Mouse (Mus musculus) midbrain, embryonic 14.5 days (tissue): ENCODE measurements around the gene Gm26558. TPM values are rescaled to one million over a fixed set of nuclear protein-coding genes. Genes with fewer than 3 reads are reported as not detected.

Source experiments
- ATAC-seq: fragments of 200-750 bp; cut with Nextera tagmentation; 2 replicates; pipeline ENCODE4 v1.8.0; 2017; ENCODE audit warnings: moderate number of reproducible peaks, moderate library complexity; ENCODE audit not compliant: low FRiP score, low TSS enrichment
- DNase-seq: peaks from one replicate; pipeline ENCODE4 v3.0.0-alpha.2; 2015
- H3K27ac ChIP-seq: fragments of 300-500 bp; sonication (generic); replicated peaks from 2 replicates; pipeline ENCODE4 v1.5.1; 2014; ENCODE audit warnings: mild to moderate bottlenecking, low read depth, low read length, moderate library complexity
- H3K27me3 ChIP-seq: fragments of 300-500 bp; sonication (generic); 2 replicates; pipeline ENCODE4 v1.6.1; 2014; ENCODE audit warnings: low read length, control low read depth, mixed read lengths; ENCODE audit not compliant: control insufficient read depth, insufficient read depth
- H3K36me3 ChIP-seq: fragments of 300-500 bp; sonication (generic); 2 replicates; pipeline ENCODE4 v1.6.1; 2014; ENCODE audit warnings: low read length, control low read depth; ENCODE audit not compliant: control insufficient read depth, insufficient read depth
- H3K4me1 ChIP-seq: fragments of 300-500 bp; sonication (generic); 2 replicates; pipeline ENCODE4 v1.6.1; 2014; ENCODE audit warnings: mild to moderate bottlenecking, antibody characterized with exemption, low read length, control low read depth; ENCODE audit not compliant: control insufficient read depth, insufficient read depth
- H3K4me2 ChIP-seq: fragments of 300-500 bp; sonication (generic); 2 replicates; pipeline ENCODE4 v1.6.1; 2014; ENCODE audit warnings: mild to moderate bottlenecking, low read length, moderate library complexity
- H3K4me3 ChIP-seq: fragments of 300-500 bp; sonication (generic); replicated peaks from 2 replicates; pipeline ENCODE4 v1.5.1; 2014; ENCODE audit warnings: low read depth, low read length
- H3K9ac ChIP-seq: fragments of 300-500 bp; sonication (generic); replicated peaks from 2 replicates; pipeline ENCODE4 v1.6.1; 2014; ENCODE audit warnings: mild to moderate bottlenecking, low read length, moderate library complexity
- H3K9me3 ChIP-seq: fragments of 300-500 bp; sonication (generic); 2 replicates; pipeline ENCODE4 v1.6.1; 2016; ENCODE audit warnings: low read length, control low read depth, mixed read lengths; ENCODE audit not compliant: control insufficient read depth
- WGBS: fragments of 180-500 bp; shearing (Covaris S2); extraction: QIAGEN DNeasy Blood & Tissue Kit; methylation state at CpG from one replicate; pipeline ENCODE4 v1.1.7; 2014; 5-methylcytosine and 5-hydroxymethylcytosine counted together
- polyA plus RNA-seq: library from polyadenylated mRNA; unstranded; fragments of >200 nt; fragmentation: Nextera tagmentation; extraction: Ambion mirVana; gene quantifications from 2 replicates; pipeline ENCODE4 v1.2.1, GENCODE M21; 2014

Gene Gm26558
- polyA plus RNA-seq, 1 experiment from 2014 or later, result 4.3 TPM

DNA sequence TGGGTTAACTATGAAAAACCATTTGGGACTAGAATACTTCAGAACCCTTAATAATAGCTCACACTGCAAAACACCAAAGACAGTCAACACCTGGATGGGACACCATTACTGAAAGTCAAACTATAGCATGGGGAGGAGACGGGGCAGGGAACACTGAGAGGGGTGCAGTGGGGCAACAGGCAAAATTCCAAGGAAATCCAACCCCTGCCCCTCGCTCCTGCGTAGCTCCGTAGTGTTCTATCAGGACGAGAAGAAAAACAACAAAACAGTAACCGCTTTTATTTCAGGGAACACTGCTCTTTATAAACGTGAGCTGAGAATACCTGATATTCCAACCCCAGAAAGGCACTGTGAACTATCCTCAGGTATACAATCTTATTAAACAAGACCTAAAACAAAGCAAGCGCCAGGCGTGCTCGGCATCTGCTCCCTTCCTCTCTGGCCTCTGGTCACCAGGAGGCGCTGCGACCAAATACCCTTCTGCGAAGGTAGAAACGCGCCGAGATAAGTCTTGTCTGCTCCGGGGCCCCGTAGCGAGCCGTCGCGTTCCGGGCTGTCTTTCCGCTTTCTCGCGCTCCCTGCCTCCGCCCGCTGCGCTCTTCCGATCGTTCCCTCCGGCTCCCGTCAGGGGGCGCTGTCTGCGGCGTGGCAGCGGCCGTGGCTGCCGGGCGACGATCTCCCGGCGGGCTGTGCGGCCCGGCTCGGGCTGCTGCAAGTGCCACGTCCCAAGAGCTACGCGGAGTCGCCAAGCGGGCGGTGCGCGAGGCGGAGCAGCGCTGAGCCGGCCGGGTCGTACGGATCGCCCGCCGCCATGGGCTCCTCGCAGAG is 807 bp downstream of the Gm26558 start, which contains the start of gene Gorasp2:
Gene Gorasp2 (plus strand): TSS at position 690 of the 828 bp plus-strand sequence.
- Histone ChIP-seq H3K4me1 (peaks cover 11% of the 10 kb centered on the region), H3K27me3 (no peaks in the 10 kb centered on the region), H3K4me2 (peak within 1 kb of the TSS; percentile 78), H3K4me3 (peak within 1 kb of the TSS; percentile 90), H3K36me3 (no peaks in the 10 kb centered on the region), H3K27ac (peak within 1 kb of the TSS; percentile 89), H3K9me3 (no peaks in the 10 kb centered on the region), H3K9ac (peak within 1 kb of the TSS; percentile 91)
- peak; percentile 98 for DNase-seq
- 1% methylated on average over 64 of the region's 64 CpGs for WGBS
- peak; percentile 96 for ATAC-seq

DNA sequence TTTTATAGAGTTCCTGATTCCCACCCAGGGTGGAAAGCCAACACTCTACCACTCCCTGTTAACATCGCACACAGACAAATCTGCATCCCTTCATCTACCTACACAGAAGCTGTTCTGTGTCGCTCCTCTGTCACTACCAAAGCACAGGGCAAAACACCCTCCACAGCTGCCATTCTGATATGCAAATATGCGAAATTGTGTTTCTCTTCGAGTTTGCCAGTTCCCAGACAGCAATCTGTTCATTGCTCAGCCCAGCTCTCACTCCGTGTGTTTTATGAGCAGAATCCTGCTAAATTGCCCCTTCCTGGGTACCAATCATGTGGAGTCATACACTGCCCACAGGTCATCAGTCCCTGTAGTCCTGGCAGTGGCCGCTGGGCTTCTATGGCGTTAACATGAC is 4.8 kb downstream of the Gm26558 start:
- ATAC-seq (no peak), DNase-seq (no peak)
- H3K9me3 ChIP-seq, result no peaks in the 10 kb centered on the region
- 76% methylated on average over 7 of the region's 7 CpGs for WGBS
- H3K27me3 ChIP-seq, result no peaks in the 10 kb centered on the region
- no peak overlapping the region for H3K4me3 ChIP-seq
- H3K4me1 ChIP-seq, result peaks cover 5% of the 10 kb centered on the region; the same call in 1 of the 2 replicates
- H3K9ac ChIP-seq, result no peak overlapping the region
- no peaks in the 10 kb centered on the region for H3K36me3 ChIP-seq
- no peak overlapping the region for H3K27ac ChIP-seq
- no peak overlapping the region for H3K4me2 ChIP-seq

DNA sequence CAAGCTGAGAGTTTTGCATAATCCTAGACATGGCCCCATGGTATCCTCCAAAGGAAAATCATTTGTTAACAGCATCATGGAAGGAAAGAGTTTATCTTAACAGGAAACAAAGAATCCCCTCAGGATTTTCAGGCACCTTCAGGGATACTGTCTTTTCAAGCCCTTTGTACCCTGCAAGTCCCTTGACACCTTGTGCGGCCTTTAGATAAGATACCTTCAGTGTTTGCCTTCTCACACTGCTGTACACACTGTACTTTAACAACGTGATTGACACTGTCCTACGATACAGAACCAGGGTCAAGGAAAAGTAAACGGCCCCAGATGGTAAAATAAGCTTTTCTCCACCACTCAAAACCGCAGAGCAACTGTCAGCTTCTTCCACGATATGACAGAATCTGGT is 10.1 kb downstream of the Gm26558 start:
- Histone ChIP-seq H3K9me3 (no peaks in the 10 kb centered on the region), H3K4me2 (no peak overlapping the region), H3K9ac (no peak overlapping the region), H3K4me3 (no peak overlapping the region), H3K4me1 (no peaks in the 10 kb centered on the region), H3K36me3 (no peaks in the 10 kb centered on the region), H3K27ac (no peak overlapping the region), H3K27me3 (no peaks in the 10 kb centered on the region)
- ATAC-seq (no peak), DNase-seq (no peak)
- 72% methylated on average over 6 of the region's 6 CpGs for WGBS

DNA sequence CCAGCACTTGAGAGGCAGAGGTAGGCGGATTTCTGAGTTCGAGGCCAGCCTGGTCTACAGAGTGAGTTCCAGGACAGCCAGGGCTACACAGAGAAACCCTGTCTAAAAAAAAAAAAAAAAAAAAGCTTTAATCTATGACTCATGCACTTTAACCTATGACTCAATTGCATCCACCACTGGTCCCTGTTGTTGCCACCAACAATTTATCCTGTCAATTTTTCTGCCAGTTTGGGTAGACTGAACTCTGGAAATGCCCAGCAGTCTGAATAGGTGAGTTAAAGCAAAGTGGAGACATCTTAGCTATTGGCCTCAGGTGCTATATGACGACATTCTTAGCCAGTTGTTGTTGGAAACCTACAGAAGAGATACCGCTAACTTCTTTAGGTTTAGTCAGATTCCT is 12.4 kb downstream of the Gm26558 start:
- no peak for DNase-seq
- Histone ChIP-seq H3K4me2 (no peak overlapping the region), H3K27ac (no peak overlapping the region), H3K4me3 (no peak overlapping the region), H3K27me3 (no peaks in the 10 kb centered on the region), H3K9ac (no peak overlapping the region), H3K4me1 (no peaks in the 10 kb centered on the region), H3K36me3 (no peaks in the 10 kb centered on the region), H3K9me3 (no peaks in the 10 kb centered on the region)
- 90% methylated on average over 4 of the region's 4 CpGs for WGBS
- ATAC-seq, result no peak

DNA sequence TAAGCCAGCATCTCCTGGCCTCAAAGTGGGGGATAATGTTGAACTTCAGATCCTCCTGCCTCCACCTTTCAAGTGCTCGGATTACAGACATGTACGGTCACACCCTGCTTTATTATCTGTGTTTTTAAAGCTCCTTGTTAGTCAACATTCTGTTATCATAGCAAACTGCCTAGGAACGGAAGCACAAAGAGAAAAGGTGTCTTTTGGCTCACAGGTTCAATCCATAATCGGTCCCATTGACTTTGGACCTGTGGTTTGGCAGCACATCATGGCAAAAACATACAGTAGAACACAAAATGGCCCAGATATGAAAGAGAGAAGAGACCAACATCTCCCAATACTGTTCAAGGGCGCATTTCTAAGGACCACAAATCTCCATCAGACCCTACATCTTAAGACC is 13.6 kb downstream of the Gm26558 start:
- Histone ChIP-seq H3K4me2 (no peak overlapping the region), H3K27me3 (no peaks in the 10 kb centered on the region), H3K9ac (no peak overlapping the region), H3K9me3 (no peaks in the 10 kb centered on the region), H3K36me3 (no peaks in the 10 kb centered on the region), H3K27ac (no peak overlapping the region), H3K4me1 (no peaks in the 10 kb centered on the region), H3K4me3 (no peak overlapping the region)
- ATAC-seq (no peak), DNase-seq (no peak)
- WGBS, result 92% methylated on average over 5 of the region's 5 CpGs

DNA sequence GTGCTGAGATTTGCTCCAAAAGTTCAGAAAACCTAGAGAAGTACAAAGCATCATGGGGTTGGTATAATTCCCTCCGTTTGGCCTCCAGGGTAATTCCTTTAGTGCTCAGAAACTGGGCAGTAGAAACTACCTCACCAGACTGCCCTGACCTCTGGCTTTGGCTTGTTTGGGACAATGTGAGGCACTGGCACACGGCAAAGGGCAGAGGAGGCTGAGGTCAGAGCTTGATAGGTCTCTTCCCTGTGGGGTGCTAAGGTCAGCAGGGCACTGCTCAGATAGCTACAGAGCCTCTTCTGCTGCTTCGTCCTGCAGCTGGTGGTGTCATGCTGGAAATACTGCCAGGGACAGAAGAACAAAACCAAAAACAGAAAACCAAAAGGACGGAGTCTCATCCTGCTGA is 14.2 kb downstream of the Gm26558 start:
- ATAC-seq, result no peak
- no peaks in the 10 kb centered on the region for H3K36me3 ChIP-seq
- H3K9me3 ChIP-seq, result no peaks in the 10 kb centered on the region
- 37% methylated on average over 4 of the region's 4 CpGs for WGBS
- H3K4me1 ChIP-seq, result no peaks in the 10 kb centered on the region
- H3K4me2 ChIP-seq, result no peak overlapping the region
- no peak for DNase-seq
- H3K9ac ChIP-seq, result no peak overlapping the region
- no peak overlapping the region for H3K4me3 ChIP-seq
- H3K27ac ChIP-seq, result no peak overlapping the region
- no peaks in the 10 kb centered on the region for H3K27me3 ChIP-seq

DNA sequence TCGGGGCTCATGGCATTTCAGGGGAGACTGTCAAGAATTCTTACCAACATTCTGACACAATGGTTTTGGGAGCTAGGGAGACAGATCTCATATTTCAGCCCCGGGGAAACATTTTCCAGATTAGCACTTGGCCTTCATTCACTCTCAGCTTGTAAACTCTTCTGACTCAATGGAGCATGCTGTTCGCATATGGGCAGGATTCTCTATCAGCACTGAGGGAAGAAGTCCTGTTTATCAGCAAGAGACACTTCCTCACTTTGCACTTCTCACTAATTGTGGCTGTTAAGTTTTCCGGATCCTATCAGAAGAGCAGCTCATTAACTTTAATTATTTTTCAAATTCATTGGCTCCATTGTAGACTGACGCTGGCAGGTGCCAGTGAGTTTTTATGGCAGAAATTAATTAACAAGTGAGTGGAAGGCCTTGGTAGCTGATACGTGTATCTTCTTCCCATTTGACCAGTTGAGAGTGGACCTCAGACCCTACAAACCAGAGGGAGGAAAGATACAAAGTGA is 16.6 kb downstream of the Gm26558 start:
- 86% methylated on average over 6 of the region's 6 CpGs for WGBS
- Histone ChIP-seq H3K36me3 (no peaks in the 10 kb centered on the region), H3K9ac (no peak overlapping the region), H3K4me1 (no peaks in the 10 kb centered on the region), H3K4me2 (no peak overlapping the region), H3K27me3 (no peaks in the 10 kb centered on the region), H3K27ac (no peak overlapping the region), H3K9me3 (no peaks in the 10 kb centered on the region), H3K4me3 (no peak overlapping the region)
- ATAC-seq (no peak), DNase-seq (no peak)

DNA sequence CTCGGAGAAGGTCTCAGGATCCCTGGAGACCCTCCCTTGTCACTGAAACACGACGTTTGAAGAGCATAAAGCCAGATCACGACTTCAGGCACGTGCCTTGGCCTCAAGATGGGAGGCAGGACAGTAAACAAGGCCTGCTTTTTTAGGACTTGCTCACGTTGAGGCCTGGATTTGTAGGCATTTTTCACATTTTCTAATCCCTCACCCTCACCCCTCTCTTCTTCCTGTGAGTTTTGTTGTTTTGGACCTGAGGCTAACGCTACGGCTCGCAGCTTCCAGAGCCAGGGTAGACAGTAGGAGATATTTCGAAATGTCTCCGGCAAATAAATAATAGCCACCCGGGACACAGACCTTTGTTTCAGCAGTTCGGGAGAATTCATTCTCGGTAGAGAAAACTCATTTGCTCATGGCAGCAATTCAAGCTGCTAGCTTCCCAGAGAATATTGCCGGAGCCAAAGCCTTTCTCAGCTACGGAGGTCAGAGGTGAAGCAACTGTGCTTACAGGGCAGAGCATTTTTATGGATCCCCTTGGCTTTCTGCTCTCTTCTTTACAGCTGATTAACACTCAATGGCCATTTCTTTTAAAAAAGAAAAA is 18.8 kb downstream of the Gm26558 start:
- H3K27ac ChIP-seq, result no peak overlapping the region
- 60% methylated on average over 16 of the region's 16 CpGs for WGBS
- no peak overlapping the region for H3K4me3 ChIP-seq
- H3K4me2 ChIP-seq, result no peak overlapping the region
- H3K27me3 ChIP-seq, result no peaks in the 10 kb centered on the region
- no peak for ATAC-seq
- peak; percentile 29 for DNase-seq
- H3K36me3 ChIP-seq, result no peaks in the 10 kb centered on the region
- no peaks in the 10 kb centered on the region for H3K9me3 ChIP-seq
- H3K9ac ChIP-seq, result no peak overlapping the region
- no peaks in the 10 kb centered on the region for H3K4me1 ChIP-seq

DNA sequence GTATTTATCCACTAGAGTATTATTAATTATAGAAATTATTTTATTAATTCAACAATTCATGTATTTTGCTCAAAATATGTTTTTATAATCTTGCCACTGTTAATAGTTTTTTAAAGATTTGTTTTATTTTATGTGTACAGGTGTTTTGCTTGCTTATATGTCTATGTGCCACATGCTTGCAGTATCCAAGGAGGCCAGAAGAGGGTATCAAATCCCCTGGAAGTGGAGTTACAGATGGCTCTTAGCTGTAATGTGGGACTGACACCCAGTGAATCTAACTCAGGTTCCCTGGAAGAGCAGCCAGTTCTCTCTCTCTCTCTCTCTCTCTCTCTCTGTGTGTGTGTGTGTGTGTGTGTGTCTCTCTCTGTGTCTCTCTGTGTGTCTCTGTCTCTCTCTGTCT is 20.9 kb downstream of the Gm26558 start:
- Histone ChIP-seq H3K4me3 (no peak overlapping the region), H3K9ac (no peak overlapping the region), H3K36me3 (no peaks in the 10 kb centered on the region), H3K27ac (no peak overlapping the region), H3K9me3 (no peaks in the 10 kb centered on the region), H3K4me1 (no peaks in the 10 kb centered on the region), H3K27me3 (no peaks in the 10 kb centered on the region), H3K4me2 (no peak overlapping the region)
- DNase-seq (no peak), ATAC-seq (no peak)
